ENCODE assay signal across 8 mouse cellular contexts in genomic region chr16:17200953-17201707, GRCm38 (mm10). TPM values are rescaled to one million over a fixed set of nuclear protein-coding genes. Genes with fewer than 3 reads are reported as not detected.
DNase-seq lines count a peak whose midpoint lies in the region; ATAC-seq and TF ChIP-seq lines count a peak whose summit lies in the region.

No protein-coding gene starts in this region.

- under 1% methylated on average over 72 of the region's 72 CpGs for WGBS in embryonic facial prominence, embryonic 13.5 days
- WGBS in heart, adult 2 months = under 1% methylated on average over 72 of the region's 72 CpGs
- under 1% methylated on average over 64 of the region's 72 CpGs for WGBS in limb, embryonic 12.5 days
- under 1% methylated on average over 72 of the region's 72 CpGs for WGBS in midbrain, embryonic 14.5 days

- DNase-seq in 3T3-L1 (ENCODE audit: low read depth, low spot score) = peak; percentile 91
- peak; percentile 49 to 65 for DNase-seq in adrenal gland, postnatal 4 days (ENCODE audit: low spot score in 2 of 2)
- peak; percentile 87 to 89 for DNase-seq in heart, adult 2 months
- peak; percentile 71 to 84 for DNase-seq in kidney, adult 8-10 months
- peak; percentile 92 for DNase-seq in midbrain, embryonic 14.5 days
- peak; percentile 76 to 82 for DNase-seq in spleen, adult 18-20 months

- H3K36me3 ChIP-seq in embryonic facial prominence, embryonic 13.5 days = peaks cover 8% of the 10 kb centered on the region
- peaks cover 4% of the 10 kb centered on the region for H3K36me3 ChIP-seq in heart, adult 2 months (ENCODE audit: control insufficient read depth, insufficient read depth, low read length)
- peaks cover 5% of the 10 kb centered on the region; the same call in 1 of the 2 replicates for H3K36me3 ChIP-seq in limb, embryonic 12.5 days
- peaks cover 3% of the 10 kb centered on the region; the same call in 1 of the 2 replicates for H3K36me3 ChIP-seq in midbrain, embryonic 14.5 days (ENCODE audit: control insufficient read depth, insufficient read depth, low read length)

- H3K4me3 ChIP-seq in embryonic facial prominence, embryonic 13.5 days = peak overlapping the region; percentile 100
- peak overlapping the region; percentile 64 for H3K4me3 ChIP-seq in heart, adult 2 months
- peak overlapping the region; percentile 93 for H3K4me3 ChIP-seq in limb, embryonic 12.5 days (replicated peaks)
- peak overlapping the region; percentile 97 for H3K4me3 ChIP-seq in midbrain, embryonic 14.5 days (replicated peaks; ENCODE audit: low read depth, low read length)

- H3K4me1 ChIP-seq in embryonic facial prominence, embryonic 13.5 days = peaks cover 14% of the 10 kb centered on the region
- H3K4me1 ChIP-seq in heart, adult 2 months (ENCODE audit: control insufficient read depth, insufficient read depth, low read length) = peaks cover 2% of the 10 kb centered on the region
- H3K4me1 ChIP-seq in limb, embryonic 12.5 days (replicated peaks) = peaks cover 15% of the 10 kb centered on the region
- H3K4me1 ChIP-seq in midbrain, embryonic 14.5 days (ENCODE audit: control insufficient read depth, insufficient read depth, low read length) = peaks cover 12% of the 10 kb centered on the region

- H3K79me2 ChIP-seq in heart, adult 2 months (replicated peaks; ENCODE audit: control insufficient read depth, insufficient read depth, low read length) = peaks cover 12% of the 10 kb centered on the region

- peak; percentile 46; the same call in 1 of the 2 replicates for TF ChIP-seq EP300 in heart, adult 2 months (IDR thresholded peaks at IDR 0.05; ENCODE audit: insufficient read depth, low read depth, low read length)

- H3K27me3 ChIP-seq in embryonic facial prominence, embryonic 13.5 days = peaks cover 3% of the 10 kb centered on the region
- no peaks in the 10 kb centered on the region for H3K27me3 ChIP-seq in heart, adult 2 months (ENCODE audit: control insufficient read depth, insufficient read depth, low read length)
- peaks cover 2% of the 10 kb centered on the region; the same call in 1 of the 2 replicates for H3K27me3 ChIP-seq in limb, embryonic 12.5 days
- H3K27me3 ChIP-seq in midbrain, embryonic 14.5 days (ENCODE audit: control insufficient read depth, insufficient read depth, low read length) = no peaks in the 10 kb centered on the region

- intact Hi-C loops in heart, adult 2 months (cut with DNase I) = loop anchor here (2.0 kb wide), 1 partner anchor 54 kb away; the partner anchor contains the start of gene Ccdc116

- peak overlapping the region; percentile 100 for H3K9ac ChIP-seq in embryonic facial prominence, embryonic 13.5 days
- peak overlapping the region; percentile 96 for H3K9ac ChIP-seq in heart, adult 2 months (ENCODE audit: low read depth, low read length)
- peak overlapping the region; percentile 99 for H3K9ac ChIP-seq in limb, embryonic 12.5 days (replicated peaks)
- H3K9ac ChIP-seq in midbrain, embryonic 14.5 days (replicated peaks; ENCODE audit: low read length) = peak overlapping the region; percentile 99

- H3K27ac ChIP-seq in embryonic facial prominence, embryonic 13.5 days = peak overlapping the region; percentile 84
- H3K27ac ChIP-seq in heart, adult 2 months = peak overlapping the region; percentile 76
- H3K27ac ChIP-seq in limb, embryonic 12.5 days = peak overlapping the region; percentile 86
- H3K27ac ChIP-seq in midbrain, embryonic 14.5 days (replicated peaks; ENCODE audit: low read depth, low read length) = peak overlapping the region; percentile 78

- ATAC-seq in embryonic facial prominence, embryonic 13.5 days (ENCODE audit: insufficient number of reproducible peaks, insufficient read depth, low FRiP score, low TSS enrichment, low read depth) = peak; percentile 84
- ATAC-seq in limb, embryonic 12.5 days (ENCODE audit: insufficient number of reproducible peaks, insufficient read depth, low FRiP score, low TSS enrichment, low read depth) = peak; percentile 85
- ATAC-seq in midbrain, embryonic 14.5 days (ENCODE audit: low FRiP score, low TSS enrichment) = peak; percentile 89

- peak overlapping the region; percentile 78 for H3K4me2 ChIP-seq in embryonic facial prominence, embryonic 13.5 days
- peak overlapping the region; percentile 85 for H3K4me2 ChIP-seq in limb, embryonic 12.5 days
- H3K4me2 ChIP-seq in midbrain, embryonic 14.5 days (ENCODE audit: low read length) = peak overlapping the region; percentile 90

- peak; percentile 66 for TF ChIP-seq POLR2A in heart, adult 2 months (IDR thresholded peaks at IDR 0.05; ENCODE audit: insufficient read depth, low read depth, low read length)

- peak; percentile 20 for TF ChIP-seq CTCF in heart, adult 2 months (IDR thresholded peaks at IDR 0.05)

- no peaks in the 10 kb centered on the region for H3K9me3 ChIP-seq in embryonic facial prominence, embryonic 13.5 days
- H3K9me3 ChIP-seq in limb, embryonic 12.5 days = no peaks in the 10 kb centered on the region
- H3K9me3 ChIP-seq in midbrain, embryonic 14.5 days (ENCODE audit: control insufficient read depth, low read length) = no peaks in the 10 kb centered on the region

RNA-seq across cellular contexts. Expression of gene Ube2l3, which starts 1.3 kb away (rescaled TPM):
- total RNA-seq in adrenal gland, postnatal 4 days (2021) = 100 to 1,000 TPM; 200 to 206 TPM
- polyA plus RNA-seq in embryonic facial prominence, embryonic 13.5 days (2015; fragmentation: Nextera tagmentation; extraction: Ambion mirVana) = 348 TPM in 2 replicates
- 100 to 1,000 TPM; 102 to 112 TPM for total RNA-seq in heart, adult 2 months (2021)
- 55.0 and 74.7 TPM in 2 replicates for polyA plus RNA-seq in heart, adult 2 months (2012; rRNA removed)
- 362 and 368 TPM in 2 replicates for polyA plus RNA-seq in limb, embryonic 12.5 days (2016; fragmentation: Nextera tagmentation; extraction: Ambion mirVana)
- 272 and 297 TPM in 2 replicates for polyA plus RNA-seq in midbrain, embryonic 14.5 days (2014; fragmentation: Nextera tagmentation; extraction: Ambion mirVana)

RNA-seq across cellular contexts. Expression of gene Rimbp3, which starts 7.3 kb away (rescaled TPM):
- under 1 TPM in 1 of 2 experiments, not detected in 1; 0.22 TPM for total RNA-seq in adrenal gland, postnatal 4 days (2021)
- 0.35 and 0.43 TPM in 2 replicates for polyA plus RNA-seq in embryonic facial prominence, embryonic 13.5 days (2015; fragmentation: Nextera tagmentation; extraction: Ambion mirVana)
- total RNA-seq in heart, adult 2 months (2021) = under 1 TPM; 0.13 to 0.16 TPM
- 0.09 and 0.14 TPM in 2 replicates for polyA plus RNA-seq in heart, adult 2 months (2012; rRNA removed)
- polyA plus RNA-seq in limb, embryonic 12.5 days (2016; fragmentation: Nextera tagmentation; extraction: Ambion mirVana) = 0.74 and 0.85 TPM in 2 replicates
- polyA plus RNA-seq in midbrain, embryonic 14.5 days (2014; fragmentation: Nextera tagmentation; extraction: Ambion mirVana) = 1.8 and 2.0 TPM in 2 replicates

RNA-seq across cellular contexts. Expression of gene Hic2, which starts 32.2 kb away (rescaled TPM):
- total RNA-seq in adrenal gland, postnatal 4 days (2021) = 1 to 10 TPM; 5.6 TPM
- 6.3 and 7.1 TPM in 2 replicates for polyA plus RNA-seq in embryonic facial prominence, embryonic 13.5 days (2015; fragmentation: Nextera tagmentation; extraction: Ambion mirVana)
- 1 to 10 TPM; 1.5 to 2.0 TPM for total RNA-seq in heart, adult 2 months (2021)
- polyA plus RNA-seq in heart, adult 2 months (2012; rRNA removed) = 1.2 and 2.2 TPM in 2 replicates
- polyA plus RNA-seq in limb, embryonic 12.5 days (2016; fragmentation: Nextera tagmentation; extraction: Ambion mirVana) = 13.7 TPM in 2 replicates
- 6.4 and 7.7 TPM in 2 replicates for polyA plus RNA-seq in midbrain, embryonic 14.5 days (2014; fragmentation: Nextera tagmentation; extraction: Ambion mirVana)

RNA-seq across cellular contexts. Expression of gene Ccdc116, which starts 54.1 kb away (rescaled TPM):
- 1 to 10 TPM in 1 of 2 experiments, under 1 TPM in 1; 0.73 to 1.1 TPM for total RNA-seq in adrenal gland, postnatal 4 days (2021)
- 0.62 and 0.98 TPM in 2 replicates for polyA plus RNA-seq in embryonic facial prominence, embryonic 13.5 days (2015; fragmentation: Nextera tagmentation; extraction: Ambion mirVana)
- total RNA-seq in heart, adult 2 months (2021) = under 1 TPM in 1 of 2 experiments, not detected in 1; 0.14 TPM
- polyA plus RNA-seq in heart, adult 2 months (2012; rRNA removed) = 0.35 TPM in 2 replicates
- polyA plus RNA-seq in limb, embryonic 12.5 days (2016; fragmentation: Nextera tagmentation; extraction: Ambion mirVana) = 0.40 and 0.54 TPM in 2 replicates
- 2.0 and 2.7 TPM in 2 replicates for polyA plus RNA-seq in midbrain, embryonic 14.5 days (2014; fragmentation: Nextera tagmentation; extraction: Ambion mirVana)

RNA-seq across cellular contexts. Expression of gene Ydjc, which starts 56.7 kb away (rescaled TPM):
- 10 to 100 TPM in 1 of 2 experiments, 1 to 10 TPM in 1; 9.3 to 12.9 TPM for total RNA-seq in adrenal gland, postnatal 4 days (2021)
- 9.3 and 10.9 TPM in 2 replicates for polyA plus RNA-seq in embryonic facial prominence, embryonic 13.5 days (2015; fragmentation: Nextera tagmentation; extraction: Ambion mirVana)
- 1 to 10 TPM; 2.4 to 2.5 TPM for total RNA-seq in heart, adult 2 months (2021)
- polyA plus RNA-seq in heart, adult 2 months (2012; rRNA removed) = 1.9 and 3.3 TPM in 2 replicates
- polyA plus RNA-seq in limb, embryonic 12.5 days (2016; fragmentation: Nextera tagmentation; extraction: Ambion mirVana) = 5.1 and 6.2 TPM in 2 replicates
- polyA plus RNA-seq in midbrain, embryonic 14.5 days (2014; fragmentation: Nextera tagmentation; extraction: Ambion mirVana) = 34.2 and 46.8 TPM in 2 replicates

Comparison
In these comparisons a context has a peak if more than half of its experiments do, and no peak if none do; other contexts are left out.
1. Peak in every context shown above with its lines: DNase-seq, ATAC-seq, H3K4me3 ChIP-seq and H3K27ac ChIP-seq.